Mouse (Mus musculus): ENCODE measurements around the gene Foxa2.

Foxa2 gene

GRCm38 (mm10) chr2:147998206-147998966, 48.4 kb downstream of the Foxa2 start:
- DNase-seq = no peak

- DNase-seq = no peak
These were observed 50.0 kb downstream of the Foxa2 start for GRCm38 (mm10) chr2:147996781-147997180.

- no peak for DNase-seq
These were observed 52.9 kb downstream of the Foxa2 start for GRCm38 (mm10) chr2:147993821-147994220.

- no peak for DNase-seq
These were observed 53.7 kb downstream of the Foxa2 start for GRCm38 (mm10) chr2:147992935-147993679.

Measured in lung, postnatal 4 days (tissue).